Mouse (Mus musculus) MEL (cell line): ENCODE results near the gene Atp8b2. TPM values are rescaled to one million over a fixed set of nuclear protein-coding genes. Genes with fewer than 3 reads are reported as not detected.
A peak's percentile ranks its signal among the peaks of the same experiment; 100 is the strongest.

ENCODE experiments used
- DNase-seq: peaks from one replicate; pipeline ENCODE4 v3.0.0; 2011; ENCODE audit warnings: low read depth, low spot score
- H3K27ac ChIP-seq: 2 replicates; pipeline ENCODE4 v1.5.1; 2012; ENCODE audit warnings: low read depth, mild to moderate bottlenecking, control low read depth, low read length, moderate library complexity; ENCODE audit not compliant: control insufficient read depth
- H3K27me3 ChIP-seq, 2 experiments: fragments of 150-350 bp in 1 of 2; sonication (generic) in 1 of 2; 2 replicates each; pipeline ENCODE4 v1.6.1; 2012; ENCODE audit warnings: low read length in 2 of 2, mild to moderate bottlenecking in 2 of 2, improper control_type of control experiment in 1 of 2, moderate library complexity in 1 of 2; ENCODE audit not compliant: insufficient read depth in 2 of 2, control insufficient read depth in 1 of 2
- H3K36me3 ChIP-seq, 2 experiments: 2 replicates each; pipeline ENCODE4 v1.6.1; 2012 to 2014; ENCODE audit warnings: low read length in 2 of 2, improper control_type of control experiment in 1 of 2, inconsistent platforms in 1 of 2, mild to moderate bottlenecking in 1 of 2; ENCODE audit not compliant: insufficient read depth in 2 of 2, control insufficient read depth in 1 of 2
- H3K4me1 ChIP-seq, 2 experiments: fragments of 150-350 bp in 1 of 2; sonication (generic) in 1 of 2; 2 replicates each; pipeline ENCODE4 v1.6.1; 2012; ENCODE audit warnings: low read length in 2 of 2, improper control_type of control experiment in 1 of 2, mild to moderate bottlenecking in 1 of 2; ENCODE audit not compliant: insufficient read depth in 2 of 2, control insufficient read depth in 1 of 2
- H3K4me3 ChIP-seq, 2 experiments: fragments of 150-350 bp in 1 of 2; sonication (generic) in 1 of 2; 2 replicates each; pipeline ENCODE4 v1.5.1; 2012; ENCODE audit warnings: low read depth in 2 of 2, low read length in 2 of 2, mild to moderate bottlenecking in 2 of 2, moderate library complexity in 2 of 2, control low read depth in 1 of 2, improper control_type of control experiment in 1 of 2; ENCODE audit not compliant: control insufficient read depth in 1 of 2, insufficient read depth in 1 of 2
- H3K79me2 ChIP-seq: 2 replicates; pipeline ENCODE4 v1.6.1; 2012; ENCODE audit warnings: mild to moderate bottlenecking, low read length, moderate library complexity; ENCODE audit not compliant: control insufficient read depth, poor library complexity, insufficient read depth
- H3K9ac ChIP-seq: 2 replicates; pipeline ENCODE4 v1.6.1; 2012; ENCODE audit warnings: low read depth, mild to moderate bottlenecking, control low read depth, low read length, moderate library complexity; ENCODE audit not compliant: control insufficient read depth, poor library complexity, severe bottlenecking
- H3K9me3 ChIP-seq: fragments of 150-350 bp; sonication (generic); replicated peaks from 2 replicates; pipeline ENCODE4 v1.6.1; 2012; ENCODE audit warnings: mild to moderate bottlenecking, low read length, improper control_type of control experiment, moderate library complexity; ENCODE audit not compliant: insufficient read depth
- CTCF ChIP-seq, 3 experiments: IDR thresholded peaks in 2 of 3; conservative IDR thresholded peaks in 1 of 3; 2 replicates each; pipeline ENCODE4 v1.5.1; 2011 to 2012; ENCODE audit warnings: low read length in 3 of 3, low read depth in 2 of 3, mild to moderate bottlenecking in 2 of 3, improper control_type of control experiment in 1 of 3, inconsistent platforms in 1 of 3, mixed read lengths in 1 of 3, moderate library complexity in 1 of 3; ENCODE audit not compliant: control insufficient read depth in 1 of 3, insufficient read depth in 1 of 3, poor library complexity in 1 of 3, severe bottlenecking in 1 of 3
- E2F4 ChIP-seq: IDR thresholded peaks from 2 replicates; pipeline ENCODE4 v1.6.1; 2011; ENCODE audit warnings: low read depth, low read length, improper control_type of control experiment, borderline replicate concordance
- ETS1 ChIP-seq: IDR thresholded peaks from 2 replicates; pipeline ENCODE4 v1.6.1; 2012; ENCODE audit warnings: low read depth, mild to moderate bottlenecking, inconsistent platforms, low read length, improper control_type of control experiment, moderate library complexity
- MAZ ChIP-seq: IDR thresholded peaks from 2 replicates; pipeline ENCODE4 v1.6.1; 2012; ENCODE audit warnings: low read depth, mild to moderate bottlenecking, inconsistent platforms, low read length, improper control_type of control experiment
- SIN3A ChIP-seq: IDR thresholded peaks from 2 replicates; pipeline ENCODE4 v1.6.1; 2012; ENCODE audit warnings: low read length, improper control_type of control experiment, inconsistent platforms
- SMC3 ChIP-seq: IDR thresholded peaks from 2 replicates; pipeline ENCODE4 v1.6.1; 2011; ENCODE audit warnings: low read depth, low read length, improper control_type of control experiment
- TAL1 ChIP-seq: IDR thresholded peaks from 2 replicates; pipeline ENCODE4 v1.6.1; 2012; ENCODE audit warnings: mild to moderate bottlenecking, inconsistent platforms, low read length, moderate library complexity, mixed read lengths
- TBP ChIP-seq: IDR thresholded peaks from 2 replicates; pipeline ENCODE4 v1.8.0; 2011; ENCODE audit warnings: low read depth, low read length, improper control_type of control experiment
- TCF12 ChIP-seq: IDR thresholded peaks from 2 replicates; pipeline ENCODE4 v1.6.1; 2014; ENCODE audit warnings: low read depth, mild to moderate bottlenecking, inconsistent platforms, low read length, improper control_type of control experiment, moderate library complexity
- UBTF ChIP-seq: IDR thresholded peaks from 2 replicates; pipeline ENCODE4 v1.6.1; 2012; ENCODE audit warnings: low read depth, mild to moderate bottlenecking, inconsistent platforms, low read length, improper control_type of control experiment, moderate library complexity, borderline replicate concordance; ENCODE audit not compliant: insufficient read depth
- polyA plus RNA-seq, 2 experiments: library from polyadenylated mRNA; stranded (reverse) in 1 of 2; unstranded in 1 of 2; fragments of >175 nt in 1 of 2; fragments of >200 nt in 1 of 2; gene quantifications; 2 replicates each; pipeline versions ENCODE4 v1.2.1 to v1.2.4; 2012; ENCODE audit warnings: low replicate concordance in 2 of 2, low read depth in 1 of 2; ENCODE audit not compliant: insufficient read length in 2 of 2, insufficient read depth in 1 of 2, missing spikeins in 1 of 2
- total RNA-seq: library from RNA; depleted of rRNA; stranded (reverse); fragments of 300-350 nt; gene quantifications from 2 replicates; pipeline ENCODE4 v1.2.3, GENCODE M21; 2012

The Atp8b2 gene
- total and polyA plus RNA-seq, 3 experiments, result 27.1 to 44.7 TPM; not detected in 1

DNA sequence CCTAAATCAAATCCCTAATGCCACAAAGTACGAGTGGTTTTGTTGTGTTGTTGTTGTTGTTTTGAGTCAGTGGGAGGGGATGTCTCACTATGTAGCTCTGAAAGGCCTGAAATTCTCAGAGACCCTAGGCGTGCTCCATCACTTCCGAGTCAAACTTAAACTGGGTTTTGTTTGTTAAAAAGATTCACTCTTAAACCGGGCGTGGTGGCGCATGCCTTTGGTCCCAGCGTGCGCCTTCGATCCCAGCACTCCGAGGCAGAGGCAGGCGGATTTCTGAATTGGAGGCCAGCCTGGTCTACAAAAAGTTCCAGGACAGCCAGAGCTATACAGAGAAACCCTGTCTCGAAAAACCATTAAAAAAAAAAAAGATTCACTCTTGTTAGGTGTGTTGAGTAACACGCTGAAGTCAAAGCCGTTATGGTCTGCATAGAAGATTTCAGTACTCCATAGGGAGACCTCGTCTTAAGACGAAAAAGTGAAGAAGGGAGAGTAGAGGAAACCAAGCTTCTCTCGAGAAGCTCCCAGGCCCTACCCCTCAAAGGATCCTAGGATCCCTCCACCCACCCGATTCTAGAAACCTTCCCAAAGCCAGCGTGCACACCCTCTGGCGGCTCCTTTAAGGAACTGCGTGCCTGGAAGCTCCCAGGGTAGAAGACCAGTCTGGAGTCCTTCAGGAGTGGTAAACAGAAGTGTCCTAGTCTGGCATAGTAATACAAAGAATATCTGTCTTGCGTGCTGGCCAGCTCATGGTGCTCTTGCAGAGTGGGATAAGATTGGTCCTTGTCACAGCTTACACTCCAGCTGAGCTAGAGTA lies 825 bp upstream of the Atp8b2 start (continued):
- TF ChIP-seq TBP (no peak), E2F4 (no peak), CTCF (IDR thresholded peaks at IDR 0.05 in 2 of 3, conservative IDR thresholded peaks at IDR 0.05 in 1 of 3; ENCODE audit: control insufficient read depth in 1 of 3, insufficient read depth in 1 of 3, low read depth in 2 of 3, low read length in 3 of 3, poor library complexity in 1 of 3, severe bottlenecking in 1 of 3) (peak; percentile 86 to 93 (median 88)), TAL1 (no peak)
- TF ChIP-seq, all 39 proteins: peak for 11

DNA sequence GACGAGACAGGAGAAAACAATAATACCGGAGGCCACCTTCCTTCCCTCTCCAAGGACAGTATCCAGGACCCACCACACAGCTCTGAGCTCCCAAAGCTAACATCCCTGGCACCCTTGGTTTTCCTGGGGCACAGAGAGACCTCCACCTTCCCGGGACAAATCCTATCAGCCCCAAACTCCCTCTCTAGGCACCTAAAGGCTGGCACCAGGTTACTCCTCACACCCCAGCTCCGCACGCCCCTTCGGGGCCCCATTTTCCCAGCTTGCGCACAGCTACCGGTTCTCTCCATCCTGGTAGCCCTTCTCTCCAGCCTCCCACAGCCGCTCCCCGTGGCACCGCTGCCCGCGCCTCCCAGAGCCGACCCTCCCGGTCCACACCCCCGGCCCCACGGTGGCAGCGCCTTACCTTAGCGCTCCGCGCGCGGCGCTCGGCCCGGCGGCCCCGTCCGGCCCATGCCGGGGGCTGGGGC lies 522 bp downstream of the Atp8b2 start:
- Histone ChIP-seq H3K4me3 (peak overlapping the region; percentile 73 to 80), H3K36me3 (peaks cover 0 to 4% of the 10 kb centered on the region in 2 experiments; a peak in 3 of 4 replicates), H3K9me3 (no peaks in the 10 kb centered on the region), H3K79me2 (peaks cover 14% of the 10 kb centered on the region), H3K4me1 (peaks cover 0 to 18% of the 10 kb centered on the region in 2 experiments; a peak in 3 of 4 replicates), H3K27me3 (no peaks in the 10 kb centered on the region), H3K27ac (peak overlapping the region; percentile 45), H3K9ac (peak overlapping the region; percentile 83)
- peak; percentile 65 for DNase-seq
- no peak for TF ChIP-seq UBTF
- TF ChIP-seq SIN3A, result peak; percentile 20
- TF ChIP-seq TCF12, result no peak
- TF ChIP-seq SMC3, result no peak
- TF ChIP-seq, all 39 proteins: peak for 1

DNA sequence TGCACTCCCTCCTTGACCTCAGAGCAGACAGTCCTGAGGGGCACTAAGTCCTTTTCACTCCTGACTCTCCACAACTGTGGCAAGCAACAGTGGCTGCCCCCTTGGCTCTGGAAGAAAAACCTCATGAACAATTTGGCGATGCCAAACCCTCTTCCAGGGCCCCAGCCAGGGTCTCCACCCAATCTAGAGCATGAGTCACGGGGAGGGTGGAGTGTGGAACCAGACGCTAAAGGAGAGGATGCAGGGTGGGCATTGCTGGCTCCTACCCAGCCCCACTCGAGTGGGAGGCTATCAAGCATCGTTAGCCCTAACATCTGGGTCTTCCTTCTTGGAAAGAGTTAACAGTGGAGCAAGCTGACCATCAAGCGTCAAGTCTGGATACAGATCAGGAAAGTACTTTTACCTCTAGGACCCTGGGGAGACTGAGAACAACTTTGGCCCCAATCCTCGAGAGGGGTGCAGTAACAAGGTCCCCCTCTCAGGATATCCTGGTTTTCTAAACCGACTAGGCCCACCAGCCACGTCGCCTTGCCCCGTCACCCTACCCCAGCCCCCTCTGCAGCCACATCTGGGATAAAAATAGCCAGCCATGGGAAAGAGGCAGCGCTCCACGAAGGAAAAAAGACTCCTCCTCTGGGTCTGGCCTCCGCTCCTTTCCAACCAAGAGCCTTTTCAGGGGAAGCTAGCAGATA lies 1.1 kb downstream of the Atp8b2 start:
- Histone ChIP-seq H3K27ac (peak overlapping the region; percentile 45), H3K27me3 (no peaks in the 10 kb centered on the region), H3K36me3 (peaks cover 0 to 4% of the 10 kb centered on the region in 2 experiments; a peak in 3 of 4 replicates), H3K79me2 (peaks cover 14% of the 10 kb centered on the region), H3K9ac (peak overlapping the region; percentile 83), H3K4me1 (peaks cover 0 to 17% of the 10 kb centered on the region in 2 experiments; a peak in 3 of 4 replicates), H3K9me3 (no peaks in the 10 kb centered on the region), H3K4me3 (peak overlapping the region; percentile 73 to 80)
- DNase-seq, result peak; percentile 63
- no peak for TF ChIP-seq MAZ
- no peak for TF ChIP-seq ETS1
- TF ChIP-seq UBTF, result 0 out of 2 replicates have a peak, but pooled peaks have one; percentile 38
- 0 out of 2 replicates have a peak, but pooled peaks have one; percentile 11 for TF ChIP-seq TBP
- peak; percentile 48; the same call in 1 of the 2 replicates for TF ChIP-seq SIN3A
